Mouse (Mus musculus) megakaryocyte-erythroid progenitor cell, adult 5-6 weeks (primary cell): Measurements from ENCODE around the gene Igf1r. TPM values are rescaled to one million over a fixed set of nuclear protein-coding genes. Genes with fewer than 3 reads are reported as not detected.
"Not testable (repeated sequence)": the region's sequence is repeated elsewhere in the genome, so short reads cannot be mapped to it uniquely, and the experiment has no call there.

Experiments used
- ATAC-seq: replicated peaks from 2 replicates; pipeline ENCODE4 v1.8.0; 2016; ENCODE audit warnings: mild to moderate bottlenecking, inconsistent platforms; ENCODE audit not compliant: severe bottlenecking, poor library complexity, low FRiP score, low TSS enrichment
- total RNA-seq, 2 experiments: library from RNA; stranded (forward) in 1 of 2; stranded (reverse) in 1 of 2; fragments of 200-1000, 215-1000 nt in 1 of 2; fragments of >200 nt in 1 of 2; fragmentation: Nextera tagmentation in 1 of 2; gene quantifications; 2 replicates each; pipeline ENCODE4 v1.2.3; 2014 to 2017

Igf1r gene
- total RNA-seq, 2 experiments from 2014 or later = 21.4 to 40.8 TPM

DNA sequence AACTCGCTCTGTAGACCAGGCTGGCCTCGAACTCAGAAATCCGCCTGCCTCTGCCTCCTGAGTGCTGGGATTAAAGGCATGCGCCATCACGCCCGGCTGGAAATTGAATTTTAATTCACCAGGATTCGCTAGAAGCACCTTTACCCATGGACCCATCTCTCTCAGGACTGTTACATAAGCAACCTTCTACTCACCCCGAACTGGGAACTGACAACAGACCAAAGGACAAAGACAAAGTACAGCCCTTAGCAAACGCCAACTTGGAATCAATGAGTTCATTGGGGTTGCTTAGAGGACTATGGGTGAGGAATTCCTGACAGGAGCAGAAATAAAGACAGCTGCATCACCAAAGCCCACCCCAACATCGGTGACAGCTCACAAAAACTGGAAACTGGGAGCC, 320.0 kb downstream of the Igf1r start:
- no peak for ATAC-seq

DNA sequence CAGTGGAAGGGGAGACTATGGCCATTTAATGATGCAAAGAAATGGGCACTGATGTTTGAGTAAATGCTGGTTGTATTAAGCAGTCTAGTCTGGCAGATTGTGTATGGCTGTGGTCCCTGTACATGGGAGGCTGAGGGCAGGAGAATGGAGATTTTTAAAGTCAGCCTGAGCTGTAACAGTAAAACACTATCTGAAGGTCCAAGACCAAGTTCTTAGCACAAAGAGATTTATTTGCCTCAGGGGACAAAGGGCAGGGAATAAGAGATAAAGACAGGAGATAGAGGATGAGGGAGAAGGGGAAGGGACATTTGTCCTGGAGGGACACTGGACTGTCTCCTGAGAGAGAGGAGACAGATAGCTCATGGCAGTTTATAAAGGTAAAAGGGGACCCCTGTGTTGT, 320.9 kb downstream of the Igf1r start, which contains the start of gene Fam169b:
Gene Fam169b, plus strand, starts transcription at position 325 of the 400 bp plus-strand sequence.
- no peak for ATAC-seq

DNA sequence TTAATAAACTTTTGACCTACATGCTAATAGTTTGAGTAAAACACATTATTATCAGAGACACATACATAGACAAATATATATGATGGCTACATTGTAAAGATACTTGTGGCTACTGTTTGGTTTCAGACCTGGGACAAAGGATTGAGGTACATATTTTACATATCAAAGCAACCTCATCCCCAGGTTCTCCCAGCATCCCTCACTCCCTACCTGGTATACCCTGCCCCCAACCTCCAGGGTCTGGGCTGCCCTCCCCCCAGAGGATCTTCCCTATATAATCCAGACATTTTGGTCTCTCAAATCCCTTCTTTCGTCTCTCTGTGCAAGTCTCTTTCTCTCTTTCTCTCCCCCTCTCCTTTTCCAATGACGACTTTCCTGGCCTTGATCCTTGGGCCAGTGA, 321.6 kb downstream of the Igf1r start:
- ATAC-seq = no peak

DNA sequence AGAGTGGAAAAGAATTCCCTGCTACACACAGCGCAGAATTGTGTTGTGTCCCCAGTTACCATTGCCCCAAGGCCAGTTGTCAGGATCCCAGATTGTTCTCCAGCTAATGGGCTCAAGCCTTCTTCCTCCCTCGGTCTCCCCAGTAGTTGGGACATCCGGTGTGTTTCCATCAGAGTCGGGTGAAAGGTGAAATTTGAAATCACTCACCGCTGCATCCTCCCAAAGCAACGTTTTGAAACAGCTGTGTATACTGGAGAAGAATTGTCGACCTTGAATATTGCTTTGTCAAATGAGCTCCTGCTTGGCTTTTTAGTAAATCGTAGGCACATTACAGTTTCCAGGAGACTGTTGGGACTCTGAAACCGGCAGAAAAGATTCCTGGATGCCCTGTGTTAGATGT, 322.3 kb downstream of the Igf1r start:
- ATAC-seq = no peak

DNA sequence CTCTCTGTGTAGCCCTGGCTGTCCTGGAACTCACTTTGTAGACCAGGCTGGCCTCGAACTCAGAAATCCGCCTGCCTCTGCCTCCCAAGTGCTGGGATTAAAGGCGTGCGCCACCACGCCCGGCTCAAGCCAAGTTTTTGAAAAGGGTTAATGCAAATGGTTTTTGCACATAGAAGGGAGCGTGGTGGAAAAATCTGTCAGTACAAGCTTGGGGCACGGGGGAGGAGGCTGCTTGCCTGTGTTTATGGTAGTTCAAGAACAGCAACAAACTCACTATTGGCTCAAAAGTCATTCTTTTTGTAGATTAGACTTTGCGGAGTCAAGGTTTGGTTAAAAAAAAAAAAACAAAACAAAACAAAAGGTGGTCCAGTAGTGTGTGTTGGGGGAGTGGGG, 322.8 kb downstream of the Igf1r start:
- not testable (repeated sequence) for ATAC-seq

DNA sequence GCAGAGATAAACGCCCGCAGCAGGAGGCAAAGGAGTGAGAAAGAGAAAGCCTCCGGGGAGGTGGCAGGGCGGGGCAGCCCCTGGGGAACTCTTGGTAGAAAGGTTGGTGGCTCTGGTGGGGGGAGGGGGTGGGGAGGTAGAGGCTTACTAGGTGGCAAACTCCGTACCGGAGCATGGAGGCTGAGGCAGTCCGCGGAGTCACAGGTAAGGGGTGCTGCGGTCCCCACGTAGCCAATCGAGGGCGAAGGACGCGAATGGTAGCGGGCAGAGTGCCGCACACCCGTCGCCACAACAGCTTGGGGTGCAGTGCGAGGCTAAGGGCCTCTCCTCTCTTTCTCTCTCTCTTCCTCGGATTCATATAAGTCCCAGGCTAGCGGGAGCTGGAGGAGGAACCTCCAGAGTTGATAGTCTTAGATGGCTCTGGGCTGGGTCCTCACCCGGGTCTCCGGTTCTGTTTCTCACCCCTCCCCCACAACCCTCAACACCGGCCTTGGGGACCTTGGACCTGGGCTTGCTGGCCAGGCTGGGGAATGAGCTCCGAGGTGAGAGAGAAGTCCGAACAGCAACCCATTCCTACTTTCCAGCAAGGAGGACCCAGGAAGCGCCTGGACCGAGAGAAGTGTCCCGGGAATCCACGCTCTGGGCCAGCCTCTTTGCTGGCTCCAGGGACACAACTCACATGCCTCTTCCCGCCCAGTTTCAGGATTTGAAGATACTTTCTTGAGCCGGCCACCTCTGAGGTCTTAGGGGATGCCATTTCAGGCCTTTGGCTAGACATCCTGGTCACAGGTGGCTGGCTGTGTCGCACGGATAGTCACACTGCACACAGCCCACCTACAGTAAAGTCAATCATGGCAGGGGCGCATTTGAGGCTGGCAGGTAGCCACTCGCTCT, 323.5 kb downstream of the Igf1r start:
- ATAC-seq = peak; percentile 82

DNA sequence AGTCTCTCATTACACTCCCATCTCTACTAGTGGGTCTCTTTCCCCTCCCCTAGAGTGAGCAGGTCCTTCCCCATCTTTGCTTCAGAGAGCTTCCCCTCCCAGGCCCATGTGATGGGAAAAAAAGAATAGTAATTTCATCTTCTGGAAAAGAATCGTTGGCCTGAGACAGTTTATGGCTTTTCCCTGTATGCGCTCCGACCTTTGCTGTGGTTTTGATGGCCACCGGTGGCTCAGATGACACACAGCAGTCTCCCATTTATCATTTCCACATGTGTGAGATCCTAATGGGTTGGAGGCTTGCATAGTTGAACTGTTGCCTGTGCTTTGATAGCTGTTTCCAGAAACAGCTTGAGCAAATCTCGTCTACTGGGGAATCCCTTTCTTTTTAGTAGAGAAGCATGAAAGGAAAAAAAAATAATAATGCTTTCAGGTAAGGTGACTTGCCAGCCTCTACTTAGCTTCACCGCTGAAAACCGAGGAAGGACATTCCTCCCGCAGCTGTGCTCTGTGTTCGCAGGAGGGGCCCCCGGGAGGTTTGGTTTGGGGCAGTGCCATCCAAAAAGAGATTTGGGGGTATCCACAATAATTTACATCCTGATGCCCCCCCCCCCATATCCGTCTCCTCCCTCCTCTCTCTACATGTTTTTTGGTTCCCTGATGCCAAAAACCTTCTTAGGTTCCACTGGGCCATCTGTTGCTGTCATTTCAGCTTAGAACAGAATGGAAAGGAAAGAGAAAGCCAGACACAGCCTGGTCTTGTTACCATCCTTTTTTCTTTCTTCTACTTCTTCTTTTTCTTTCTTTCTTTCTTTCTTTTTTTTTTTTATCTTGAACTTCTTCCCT, 324.6 kb downstream of the Igf1r start:
- no peak for ATAC-seq

DNA sequence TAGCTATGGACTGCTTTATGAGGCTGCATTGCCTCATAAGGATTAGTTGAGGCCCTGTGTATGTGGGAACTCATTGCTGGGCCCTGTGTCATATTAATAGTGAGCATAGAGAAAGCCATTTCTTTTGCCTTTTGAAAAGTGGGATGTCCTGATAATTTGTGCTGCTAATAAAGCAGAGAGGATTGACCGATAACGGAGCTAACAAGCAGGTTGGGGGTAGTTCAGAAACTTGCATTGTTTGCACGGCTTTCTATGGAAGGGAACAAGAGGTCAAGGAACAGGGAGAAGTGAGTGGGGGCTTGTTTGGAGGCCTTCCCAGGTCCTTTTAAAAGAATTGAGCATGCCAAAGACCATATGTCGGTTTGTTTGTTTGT, 325.3 kb downstream of the Igf1r start:
- no peak for ATAC-seq

DNA sequence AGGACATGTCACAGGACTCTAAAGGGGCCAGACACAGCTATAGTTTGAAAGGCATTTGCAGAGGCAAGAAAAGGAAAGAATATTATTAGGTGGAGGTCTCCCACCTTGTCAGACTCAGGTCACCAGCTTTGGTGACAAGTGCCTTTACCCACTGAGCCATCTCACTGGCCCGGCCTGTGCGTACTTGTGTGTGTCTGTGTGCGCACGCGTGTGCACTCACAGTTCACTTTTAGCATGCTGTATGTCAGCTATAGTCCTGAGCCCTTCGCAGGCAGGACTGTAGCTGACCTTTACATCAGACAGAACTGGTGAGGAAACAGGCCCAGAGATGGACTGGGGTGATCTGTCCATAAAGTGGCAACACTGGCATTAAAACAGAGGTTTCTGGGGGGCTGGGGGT, 325.8 kb downstream of the Igf1r start:
- ATAC-seq = no peak

DNA sequence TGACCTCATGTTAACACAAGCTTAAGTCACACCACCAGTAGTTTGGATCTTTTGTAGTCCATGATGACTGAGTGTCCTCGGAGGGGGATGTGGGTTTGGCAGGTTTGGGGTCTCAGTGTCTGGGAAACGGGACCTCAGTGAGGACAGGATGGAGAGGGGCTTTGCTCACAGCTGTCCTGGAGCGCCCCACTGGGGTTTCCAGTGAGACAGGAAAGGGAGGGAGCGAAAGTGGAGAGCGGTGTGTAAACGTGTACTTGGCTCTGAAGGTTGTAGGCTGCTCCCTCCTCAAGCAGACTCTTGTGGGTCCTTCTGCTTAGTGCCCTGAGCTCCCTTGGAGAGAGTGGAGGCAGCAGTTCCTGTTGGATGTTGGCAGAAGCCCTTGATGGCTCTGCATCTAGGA, 326.3 kb downstream of the Igf1r start:
- ATAC-seq = no peak

DNA sequence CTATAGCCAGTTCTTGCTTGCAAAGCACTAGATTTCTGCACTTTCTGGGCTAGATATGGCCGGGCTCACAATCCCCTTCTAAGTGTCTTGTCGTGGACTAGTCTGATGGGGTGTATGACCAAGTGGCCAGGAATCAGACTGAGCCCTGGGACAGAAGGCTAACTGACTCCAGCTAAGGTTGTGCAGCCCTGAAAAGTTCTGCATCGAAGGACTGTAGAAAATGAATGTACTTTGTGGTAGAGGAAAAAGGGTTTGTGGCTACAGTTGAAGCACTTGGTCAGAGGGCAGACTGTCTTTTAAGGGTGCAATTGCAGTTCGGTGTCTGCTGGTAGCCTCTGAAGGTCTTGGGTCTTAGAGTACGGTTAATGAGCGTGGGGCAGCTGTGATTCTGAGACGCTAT, 326.9 kb downstream of the Igf1r start:
- ATAC-seq = no peak

DNA sequence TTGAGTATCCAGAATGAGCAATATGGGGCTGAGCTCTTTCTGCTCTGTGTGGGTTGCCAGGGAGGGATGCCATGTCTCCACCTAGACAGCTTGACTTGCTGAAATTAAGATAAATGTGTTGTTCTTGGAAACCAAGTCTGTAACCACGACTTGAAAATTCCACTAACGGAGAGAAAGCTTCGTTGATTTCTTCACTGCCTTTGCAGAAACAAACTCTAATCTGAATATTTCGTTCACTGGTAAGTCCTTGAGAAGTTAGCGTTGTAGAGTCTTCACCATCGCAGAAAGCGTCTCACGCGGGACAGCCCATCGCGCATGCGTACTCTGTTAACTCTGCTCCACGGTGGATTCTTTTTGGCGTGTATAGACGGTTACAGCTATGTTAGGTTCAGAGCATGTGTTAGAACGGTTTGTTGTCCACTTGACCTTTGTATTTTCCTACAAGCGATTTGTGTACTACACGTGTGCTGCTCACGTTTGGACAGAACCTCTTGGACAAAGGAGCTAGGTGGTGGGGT, 327.8 kb downstream of the Igf1r start:
- no peak for ATAC-seq

DNA sequence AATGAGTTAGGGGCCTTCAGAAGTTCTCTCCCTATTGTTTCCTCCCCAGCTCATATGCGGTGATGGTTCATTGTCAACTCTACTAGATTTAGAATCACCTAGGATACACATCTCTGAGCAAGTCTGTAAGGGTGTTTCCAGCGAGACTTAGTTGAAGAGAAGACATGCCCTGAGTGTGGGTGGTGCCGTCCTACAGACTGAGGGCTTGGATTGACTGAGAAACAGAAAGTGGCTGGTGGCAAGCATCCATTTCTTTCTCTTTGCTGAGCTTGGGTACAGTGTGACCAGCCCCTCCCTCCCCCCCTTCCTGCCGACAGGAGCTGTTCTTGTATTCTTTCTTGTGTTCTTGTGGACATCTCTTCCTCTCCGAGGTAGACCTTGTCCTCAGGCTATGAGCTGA, 328.7 kb downstream of the Igf1r start:
- no peak for ATAC-seq

DNA sequence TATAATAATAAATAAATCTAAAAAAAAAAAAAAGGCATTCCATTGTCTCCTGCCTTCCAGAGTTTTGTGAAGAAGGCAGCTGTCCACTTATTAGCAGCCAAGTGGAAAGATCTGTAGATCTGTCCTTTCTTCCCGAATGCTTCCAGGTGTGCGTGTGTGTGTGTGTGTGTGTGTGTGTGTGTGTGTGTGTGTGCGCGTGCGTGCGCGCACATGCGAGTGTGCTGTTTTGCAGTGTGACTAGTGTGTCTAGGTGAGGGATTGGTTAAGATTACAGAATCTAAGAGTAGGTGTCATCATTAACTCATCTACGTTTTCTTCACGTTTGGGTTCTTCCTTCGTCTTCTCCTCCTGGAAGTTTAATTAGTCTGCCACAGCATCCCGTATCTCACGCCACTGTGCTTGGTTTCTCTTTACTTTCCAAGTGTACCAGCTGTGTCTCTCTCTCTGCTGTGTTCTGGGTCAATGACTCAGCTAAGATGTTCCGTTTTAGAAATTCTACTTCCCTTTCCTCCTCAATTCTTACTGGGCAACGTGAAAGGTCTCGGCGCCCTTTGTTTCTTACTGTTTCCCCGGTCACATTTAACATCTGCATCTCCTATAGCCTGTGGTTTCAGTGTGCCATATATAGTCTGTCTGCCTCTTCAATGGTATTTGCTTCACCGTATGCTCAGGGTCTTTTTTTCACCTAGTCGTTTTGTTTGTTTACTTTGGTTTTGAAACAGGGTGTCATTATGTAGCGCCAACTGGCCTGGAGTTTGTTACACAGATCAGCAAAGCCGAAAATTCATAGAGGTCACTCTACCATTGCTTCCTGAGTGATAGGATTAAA, 329.9 kb downstream of the Igf1r start:
- peak; percentile 57; the same call in 1 of the 2 replicates for ATAC-seq

DNA sequence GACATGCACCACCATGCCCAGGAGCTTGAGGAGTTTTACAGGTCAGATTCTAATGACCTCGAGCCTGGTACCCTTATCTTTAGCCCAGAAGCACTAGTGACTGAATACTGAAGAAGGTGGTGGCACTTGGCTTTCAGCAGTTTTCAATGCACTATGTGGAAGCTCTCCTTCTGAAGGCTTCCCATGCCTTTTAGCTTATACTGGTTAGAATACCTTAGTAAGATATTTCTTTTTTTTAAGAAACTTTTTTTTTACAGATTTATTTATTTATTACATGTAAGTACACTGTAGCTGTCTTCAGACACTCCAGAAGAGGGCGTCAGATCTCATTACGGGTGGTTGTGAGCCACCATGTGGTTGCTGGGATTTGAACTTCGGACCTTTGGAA, 330.5 kb downstream of the Igf1r start:
- 0 out of 2 replicates have a peak, but pooled peaks have one; percentile 24 for ATAC-seq

Other genes with a start within 250 kb of the Igf1r start
- not detected in 2 replicates for gene Synm, start 193.1 kb upstream of the Igf1r start, total RNA-seq (2014; fragmentation: Nextera tagmentation)
- gene Synm, start 193.1 kb upstream of the Igf1r start, total RNA-seq (2017) = 0.52 TPM in 1 of 2 replicates, not detected in the other